Mouse (Mus musculus): ENCODE data around the gene Guca2a.

Guca2a gene

GRCm38 (mm10) chr4:119657011-119657410 is 19.5 kb downstream of the Guca2a start:
- no peak for DNase-seq

- no peak for DNase-seq
These were observed 20.7 kb downstream of the Guca2a start for GRCm38 (mm10) chr4:119658246-119658645.

DNA sequence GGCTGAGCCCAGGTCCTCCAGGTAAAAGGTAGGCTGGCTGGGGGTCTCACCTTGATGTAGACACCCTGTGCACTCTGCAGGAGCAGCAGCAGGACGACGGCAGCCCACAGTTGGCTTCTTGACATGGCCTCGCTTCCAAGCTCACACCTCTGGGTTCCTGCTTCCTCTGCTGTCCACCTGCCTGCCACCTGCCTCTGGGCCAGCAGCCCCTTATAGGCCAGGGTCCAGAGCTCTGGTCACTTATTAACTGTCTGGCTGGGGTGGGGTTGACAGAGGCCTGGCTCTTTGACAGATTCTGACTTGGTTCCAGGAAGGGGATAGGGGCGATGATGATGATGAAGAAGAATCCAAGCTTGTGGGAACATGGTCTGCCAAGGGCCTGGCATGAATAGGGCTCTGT is 21.2 kb downstream of the Guca2a start, which contains the start of gene Guca2b:
Guca2b (minus strand) TSS at position 224 of the 400 bp plus-strand sequence.
- DNase-seq: no peak

- DNase-seq: no peak
These were observed 22.5 kb downstream of the Guca2a start for GRCm38 (mm10) chr4:119660007-119660406.

DNA sequence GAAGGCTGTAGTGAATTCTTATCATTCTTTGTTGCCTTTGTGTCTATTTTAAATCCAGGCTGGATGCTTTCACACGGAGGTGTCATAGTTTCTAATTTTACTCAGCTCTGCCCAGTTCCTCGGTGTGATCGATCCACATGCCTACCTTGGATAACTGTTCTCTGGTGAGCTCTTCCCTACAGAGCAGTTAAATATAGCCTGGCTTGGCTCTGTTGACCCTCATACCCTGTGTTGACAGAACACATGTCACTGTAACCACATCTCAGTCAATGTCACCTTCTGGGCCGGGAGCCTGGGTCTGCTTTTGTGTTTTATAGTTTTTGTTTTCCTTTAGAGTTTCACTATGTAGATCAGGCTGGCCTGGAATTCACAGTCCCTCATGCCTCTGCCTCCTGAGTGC is 24.6 kb downstream of the Guca2a start:
- no peak for DNase-seq

DNA sequence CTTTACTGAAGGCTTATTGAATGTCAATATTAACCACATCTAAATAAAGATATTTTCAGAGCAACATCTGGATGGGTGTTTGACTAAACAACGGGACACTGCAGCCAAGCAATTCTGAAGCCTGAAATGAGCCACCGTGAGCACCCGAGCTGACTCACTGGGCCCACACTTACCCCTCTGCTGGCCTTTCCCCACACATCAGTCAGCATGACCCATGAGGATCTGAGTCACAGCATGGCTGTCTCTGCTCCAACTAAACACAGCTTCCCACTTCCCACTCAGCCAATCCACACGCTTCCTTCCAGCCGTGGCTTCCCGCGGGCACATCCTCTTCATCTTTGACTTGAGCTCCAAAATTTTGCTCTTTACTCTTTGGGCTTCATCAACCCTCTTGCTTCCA is 25.5 kb downstream of the Guca2a start:
- DNase-seq: no peak

GRCm38 (mm10) chr4:119663409-119664095 is 26.0 kb downstream of the Guca2a start:
- DNase-seq: no peak

GRCm38 (mm10) chr4:119665166-119665565 is 27.7 kb downstream of the Guca2a start:
- no peak for DNase-seq

DNA sequence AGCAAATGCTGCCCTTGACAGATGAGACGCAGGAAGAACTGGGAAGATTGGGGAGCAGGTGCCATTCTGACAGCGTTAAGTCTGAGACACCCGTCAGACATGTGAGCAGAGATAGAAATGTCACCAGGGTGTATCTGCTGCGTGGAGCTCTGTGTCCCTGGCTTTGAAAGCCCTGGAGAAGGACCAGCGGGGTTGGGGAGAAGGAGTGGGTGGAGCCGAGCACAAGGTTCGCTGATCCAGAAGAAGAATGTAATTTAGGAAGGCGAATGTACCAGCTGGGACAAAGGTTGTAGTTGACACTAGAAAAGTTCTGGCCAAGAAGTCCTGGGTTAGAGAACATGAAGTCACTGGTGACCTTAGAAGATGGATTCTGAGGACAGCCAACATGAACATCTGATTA is 28.6 kb downstream of the Guca2a start:
- no peak for DNase-seq

DNA sequence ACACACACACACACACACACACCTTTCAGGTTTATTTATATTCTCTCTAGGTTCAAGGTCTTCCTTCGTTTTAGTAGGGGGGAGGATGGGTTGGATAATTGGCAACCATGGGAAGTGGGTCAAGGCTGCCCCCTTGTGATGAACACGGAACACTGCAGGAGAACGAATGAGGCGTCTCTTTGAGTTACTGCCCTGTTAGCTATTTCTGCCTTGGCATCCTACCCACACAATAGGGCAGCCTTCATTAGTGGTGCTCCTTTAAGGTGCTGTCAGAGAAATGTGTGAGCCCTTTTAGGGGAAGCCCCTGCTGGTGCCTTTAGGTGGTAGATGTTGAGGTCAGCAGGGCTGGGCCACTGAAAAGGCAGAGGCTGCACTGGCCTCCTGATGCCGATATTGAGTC is 29.9 kb downstream of the Guca2a start:
- DNase-seq: peak; percentile 25

GRCm38 (mm10) chr4:119668185-119668584 is 30.7 kb downstream of the Guca2a start:
- no peak for DNase-seq

GRCm38 (mm10) chr4:119668596-119668995 is 31.1 kb downstream of the Guca2a start:
- DNase-seq: no peak

GRCm38 (mm10) chr4:119669356-119670209 is 32.1 kb downstream of the Guca2a start:
- DNase-seq: no peak

DNA sequence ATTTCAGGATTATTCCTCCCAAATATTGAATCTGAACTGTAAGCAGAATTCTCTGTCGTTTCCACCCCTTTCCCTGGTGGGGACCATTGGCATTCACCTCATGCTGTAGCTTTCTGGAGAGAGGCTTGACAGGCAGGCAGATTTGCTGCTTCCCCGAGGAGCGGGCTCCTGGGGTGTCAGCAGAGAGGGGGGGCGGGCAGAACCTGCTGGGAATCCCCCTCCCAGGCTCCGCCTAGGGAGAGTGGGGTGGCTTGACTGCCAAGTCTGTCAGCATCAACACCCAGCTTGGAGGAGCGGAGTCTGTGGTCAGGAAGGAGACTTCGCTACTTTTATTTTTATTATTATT is 32.7 kb downstream of the Guca2a start:
- DNase-seq: no peak

DNA sequence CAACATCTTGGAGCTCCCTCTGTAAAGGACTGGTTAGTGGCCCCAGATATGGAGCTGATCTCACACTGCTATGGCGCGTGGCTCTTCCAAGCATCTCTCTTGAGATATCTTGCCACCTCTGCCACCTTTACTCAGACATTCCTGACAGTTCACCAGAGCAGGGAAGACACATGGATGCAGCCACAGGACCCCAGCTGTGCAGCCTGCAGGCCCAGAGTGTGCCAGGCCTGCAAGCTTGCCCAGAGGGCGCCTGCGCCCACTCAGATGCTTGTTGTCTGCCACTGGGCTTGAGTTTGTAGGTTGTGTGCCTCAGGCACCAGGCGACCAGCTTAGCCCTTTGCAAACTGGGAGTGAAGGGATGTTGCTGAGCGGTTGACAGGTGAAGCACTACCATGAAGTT is 33.2 kb downstream of the Guca2a start:
- no peak for DNase-seq

DNA sequence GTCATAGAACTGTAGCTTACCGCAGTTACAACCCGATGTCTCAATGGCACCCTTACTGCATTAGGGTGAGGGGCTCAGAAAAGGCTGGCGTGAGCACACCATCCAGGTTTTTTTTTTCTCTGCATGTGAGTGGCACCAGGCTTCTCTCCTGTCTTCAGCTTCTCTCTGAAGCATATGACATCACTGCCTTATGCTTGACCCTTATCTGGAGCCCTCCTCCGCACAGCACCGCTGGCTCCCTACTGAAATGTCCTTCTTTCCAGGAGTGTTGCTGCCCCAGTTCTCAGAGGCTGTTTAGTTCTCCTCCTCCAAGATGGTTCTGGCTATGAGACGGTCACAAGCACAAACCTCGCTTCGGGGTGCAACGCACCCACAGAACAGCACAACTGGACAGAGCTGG is 33.7 kb downstream of the Guca2a start:
- no peak for DNase-seq

DNA sequence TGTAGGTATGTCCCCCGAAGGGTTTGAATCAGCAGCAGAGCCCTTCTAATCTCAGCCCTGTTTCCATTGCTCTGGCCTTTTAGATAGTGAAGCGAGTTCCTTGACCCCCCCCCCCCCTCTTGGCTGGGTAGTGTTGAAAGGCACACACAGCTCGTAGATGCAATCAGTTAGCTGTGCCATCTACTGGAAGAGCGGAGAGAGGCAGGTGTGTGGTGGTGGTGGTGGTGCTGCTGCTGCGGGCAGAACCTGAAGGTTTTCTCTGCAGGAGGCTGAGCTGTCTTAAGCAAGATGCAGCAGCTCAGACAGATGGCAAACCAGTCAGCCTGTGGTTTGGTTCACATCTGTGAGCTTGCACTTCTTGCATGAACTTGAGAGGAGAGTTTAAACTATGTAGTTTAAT is 35.2 kb downstream of the Guca2a start:
- DNase-seq: no peak

DNA sequence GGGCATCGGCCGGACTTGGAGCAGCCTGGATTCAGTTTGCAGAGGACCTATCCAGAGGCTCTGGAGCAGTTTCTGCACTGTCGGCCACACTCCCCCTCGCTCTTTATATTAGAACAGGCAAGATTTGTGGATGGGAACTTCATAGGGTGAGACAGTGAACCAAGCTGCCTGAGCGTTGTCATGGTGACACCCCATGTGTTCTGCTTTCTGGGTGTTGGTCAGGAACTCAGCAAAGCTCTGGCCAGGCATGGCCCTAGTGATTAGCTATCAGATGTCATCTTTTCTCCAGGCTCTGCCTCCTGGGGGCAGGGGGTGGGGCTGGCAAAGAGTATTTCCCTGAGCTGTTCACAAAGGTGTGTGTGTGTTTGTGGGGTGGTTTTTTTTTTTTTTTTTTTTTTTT is 45.1 kb downstream of the Guca2a start:
- no peak for DNase-seq

DNA sequence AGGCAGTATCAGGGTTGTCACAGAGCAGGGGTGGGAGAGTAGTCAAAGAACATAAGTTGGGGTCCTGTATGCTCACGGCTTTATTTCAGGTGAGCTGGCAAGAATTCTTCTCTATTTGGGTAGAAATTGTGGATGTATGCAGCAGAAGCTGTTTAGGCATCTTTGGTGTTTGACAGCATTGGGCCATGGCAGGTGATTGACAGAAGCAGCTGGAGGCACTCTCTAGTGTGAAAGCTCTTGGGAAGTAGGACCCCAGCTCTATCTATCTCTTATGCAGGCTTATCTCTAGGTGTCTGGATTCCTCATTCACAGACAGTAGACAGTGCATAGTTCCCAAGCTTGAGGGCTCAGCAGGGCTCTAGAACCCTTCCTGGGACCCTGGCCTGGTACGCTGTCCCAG is 48.2 kb downstream of the Guca2a start:
- DNase-seq: no peak

All from cerebellum, adult 11 months (tissue).